Mouse (Mus musculus): ENCODE measurements around the gene Pard3. TPM values are rescaled to one million over a fixed set of nuclear protein-coding genes. Genes with fewer than 3 reads are reported as not detected.

Pard3 gene
- total RNA-seq, 2 experiments from 2014 or later = 35.2 to 39.0 TPM

GRCm38 (mm10) chr8:127183533-127183932 lies 119.8 kb downstream of the Pard3 start:
- no peak for DNase-seq

- no peak for DNase-seq
Measured at GRCm38 (mm10) chr8:127184025-127184424, 120.3 kb downstream of the Pard3 start.

- DNase-seq = no peak
Measured at GRCm38 (mm10) chr8:127185897-127186296, 122.2 kb downstream of the Pard3 start.

GRCm38 (mm10) chr8:127188671-127189070 lies 125.0 kb downstream of the Pard3 start:
- no peak for DNase-seq

GRCm38 (mm10) chr8:127190350-127190749 lies 126.7 kb downstream of the Pard3 start:
- DNase-seq = peak; percentile 68

GRCm38 (mm10) chr8:127191387-127191786 lies 127.7 kb downstream of the Pard3 start:
- DNase-seq = peak; percentile 68

- no peak for DNase-seq
Measured at GRCm38 (mm10) chr8:127191824-127192223, 128.1 kb downstream of the Pard3 start.

- no peak for DNase-seq
Measured at GRCm38 (mm10) chr8:127192331-127192730, 128.6 kb downstream of the Pard3 start.

- DNase-seq = no peak
Measured at GRCm38 (mm10) chr8:127193375-127193774, 129.7 kb downstream of the Pard3 start.

- no peak for DNase-seq
Measured at GRCm38 (mm10) chr8:127194786-127195407, 131.2 kb downstream of the Pard3 start.

GRCm38 (mm10) chr8:127196505-127197265 lies 133.0 kb downstream of the Pard3 start:
- DNase-seq = no peak

GRCm38 (mm10) chr8:127207455-127207854 lies 143.8 kb downstream of the Pard3 start:
- DNase-seq = no peak

- DNase-seq = no peak
Measured at GRCm38 (mm10) chr8:127210621-127211020, 146.9 kb downstream of the Pard3 start.

GRCm38 (mm10) chr8:127214338-127214737 lies 150.6 kb downstream of the Pard3 start:
- no peak for DNase-seq

- DNase-seq = no peak
Measured at GRCm38 (mm10) chr8:127214748-127215433, 151.2 kb downstream of the Pard3 start.

GRCm38 (mm10) chr8:127220206-127220605 lies 156.5 kb downstream of the Pard3 start:
- no peak for DNase-seq

GRCm38 (mm10) chr8:127220615-127221014 lies 156.9 kb downstream of the Pard3 start:
- DNase-seq = no peak

GRCm38 (mm10) chr8:127222361-127222760 lies 158.7 kb downstream of the Pard3 start:
- DNase-seq = no peak

- DNase-seq = no peak
Measured at GRCm38 (mm10) chr8:127226996-127227395, 163.3 kb downstream of the Pard3 start.

GRCm38 (mm10) chr8:127227407-127227806 lies 163.7 kb downstream of the Pard3 start:
- DNase-seq = peak; percentile 56

- no peak for DNase-seq
Measured at GRCm38 (mm10) chr8:127229325-127230232, 165.9 kb downstream of the Pard3 start.

GRCm38 (mm10) chr8:127230233-127230595 lies 166.5 kb downstream of the Pard3 start:
- no peak for DNase-seq
